Mouse (Mus musculus) left cerebral cortex, adult 2 months (tissue): ENCODE data around the gene Fn1. TPM values are rescaled to one million over a fixed set of nuclear protein-coding genes. Genes with fewer than 3 reads are reported as not detected.

Experiments used
- DNase-seq, 2 experiments: peaks; one replicate each; pipeline ENCODE4 v3.0.0; 2021 to 2022; ENCODE audit warnings: low spot score in 2 of 2, mixed read lengths in 1 of 2; ENCODE audit errors: extremely low spot score in 1 of 2
- H3K27ac ChIP-seq: fragments of 200-600 bp; 2 replicates; pipeline ENCODE4 v1.8.1; 2022
- H3K4me3 ChIP-seq: fragments of 200-600 bp; 2 replicates; pipeline ENCODE4 v1.8.1; 2022
- CTCF ChIP-seq: fragments of 200-600 bp; IDR thresholded peaks from 2 replicates; pipeline ENCODE4 v1.8.1; 2022; ENCODE audit warnings: antibody characterized with exemption, mild to moderate bottlenecking, moderate library complexity
- intact Hi-C: fragments of 180-260 bp; cut with DNase I; formaldehyde crosslinking; loops from one replicate; pipeline ENCODE4 v1.15.1; 2025
- total RNA-seq, 2 experiments: library from RNA; stranded (reverse); gene quantifications; 2 replicates each; pipeline ENCODE4 v1.2.3; 2021

The Fn1 gene
- total RNA-seq, 2 experiments from 2014 or later = 40.8 to 52.0 TPM

GRCm38 (mm10) chr1:71674274-71674673 lies 21.3 kb upstream of the Fn1 start:
- Histone ChIP-seq H3K4me3 (no peak overlapping the region), H3K27ac (no peak overlapping the region)
- TF ChIP-seq CTCF = no peak
- DNase-seq = no peak
- intact Hi-C loops = loop anchor here (10.0 kb wide), 1 partner anchor 451 kb away; no protein-coding TSS in a partner anchor

GRCm38 (mm10) chr1:71673398-71673910 lies 20.5 kb upstream of the Fn1 start:
- TF ChIP-seq CTCF = no peak
- intact Hi-C loops = loop anchor here (10.0 kb wide), 1 partner anchor 451 kb away; no protein-coding TSS in a partner anchor
- Histone ChIP-seq H3K27ac (no peak overlapping the region), H3K4me3 (no peak overlapping the region)
- DNase-seq = no peak

- no peak for DNase-seq
- intact Hi-C loops = loop anchor here (10.0 kb wide), 1 partner anchor 452 kb away; no protein-coding TSS in a partner anchor
- no peak for TF ChIP-seq CTCF
- Histone ChIP-seq H3K4me3 (no peak overlapping the region), H3K27ac (no peak overlapping the region)
These were observed 19.3 kb upstream of the Fn1 start for GRCm38 (mm10) chr1:71672346-71672745.

GRCm38 (mm10) chr1:71663242-71663641 lies 10.2 kb upstream of the Fn1 start:
- Histone ChIP-seq H3K4me3 (no peak overlapping the region), H3K27ac (no peak overlapping the region)
- no peak for DNase-seq
- intact Hi-C loops = no loop called here
- no peak for TF ChIP-seq CTCF

GRCm38 (mm10) chr1:71658632-71659031 lies 5.6 kb upstream of the Fn1 start:
- intact Hi-C loops = no loop called here
- no peak for TF ChIP-seq CTCF
- no peak for DNase-seq
- no peak overlapping the region for H3K27ac ChIP-seq
- no peak overlapping the region for H3K4me3 ChIP-seq

- TF ChIP-seq CTCF = no peak
- H3K27ac ChIP-seq = no peak overlapping the region
- no peak overlapping the region for H3K4me3 ChIP-seq
- no peak for DNase-seq
- intact Hi-C loops = no loop called here
These were observed 3.3 kb upstream of the Fn1 start for GRCm38 (mm10) chr1:71656309-71656708.

GRCm38 (mm10) chr1:71654221-71654620 lies 1.2 kb upstream of the Fn1 start:
- no peak for TF ChIP-seq CTCF
- intact Hi-C loops = no loop called here
- no peak overlapping the region for H3K4me3 ChIP-seq
- H3K27ac ChIP-seq = no peak overlapping the region
- no peak for DNase-seq

GRCm38 (mm10) chr1:71653400-71654159 lies 580 bp upstream of the Fn1 start:
- TF ChIP-seq CTCF = no peak
- intact Hi-C loops = no loop called here
- Histone ChIP-seq H3K27ac (peak overlapping the region; percentile 36; the same call in 1 of the 2 replicates), H3K4me3 (peak overlapping the region; percentile 59)
- no peak for DNase-seq

GRCm38 (mm10) chr1:71651828-71652227 lies 1.2 kb downstream of the Fn1 start:
- TF ChIP-seq CTCF = no peak
- no peak overlapping the region for H3K27ac ChIP-seq
- intact Hi-C loops = no loop called here
- DNase-seq = no peak
- no peak overlapping the region; the same call in 1 of the 2 replicates for H3K4me3 ChIP-seq

- intact Hi-C loops = no loop called here
- H3K27ac ChIP-seq = no peak overlapping the region
- no peak overlapping the region for H3K4me3 ChIP-seq
- DNase-seq = no peak
- no peak for TF ChIP-seq CTCF
These were observed 1.7 kb downstream of the Fn1 start for GRCm38 (mm10) chr1:71651315-71651714.

- Histone ChIP-seq H3K4me3 (no peak overlapping the region), H3K27ac (no peak overlapping the region)
- no peak for DNase-seq
- intact Hi-C loops = no loop called here
- TF ChIP-seq CTCF = no peak
These were observed 2.3 kb downstream of the Fn1 start for GRCm38 (mm10) chr1:71650741-71651140.

GRCm38 (mm10) chr1:71648166-71648565 lies 4.8 kb downstream of the Fn1 start:
- intact Hi-C loops = no loop called here

GRCm38 (mm10) chr1:71646774-71647173 lies 6.2 kb downstream of the Fn1 start:
- intact Hi-C loops = no loop called here
- no peak overlapping the region for H3K4me3 ChIP-seq

More at GRCm38 (mm10) chr1:71648166-71648565, 4.8 kb downstream of the Fn1 start:
- Histone ChIP-seq H3K4me3 (no peak overlapping the region), H3K27ac (no peak overlapping the region)
- TF ChIP-seq CTCF = no peak
- DNase-seq = no peak

More at GRCm38 (mm10) chr1:71646774-71647173, 6.2 kb downstream of the Fn1 start:
- TF ChIP-seq CTCF = no peak
- no peak for DNase-seq
- no peak overlapping the region for H3K27ac ChIP-seq
